Mouse (Mus musculus) retina, adult 2 months (tissue): ENCODE measurements at regions not wholly inside any gene's neighbourhood (a gene's known extent, or its start where the extent isn't known, plus 50 kb on each side); places are given as distances from the start of the nearest gene placed in this dataset.

Experiments used
- DNase-seq: peaks from one replicate; pipeline ENCODE4 v3.0.0-alpha.2; 2012; ENCODE audit warnings: low read depth, low spot score

- DNase-seq = no peak
Measured at GRCm38 (mm10) chr14:97170841-97171240, 651.9 kb upstream of the Klhl1 start.

- DNase-seq = no peak
Measured at GRCm38 (mm10) chr14:97165793-97166192, 646.9 kb upstream of the Klhl1 start.

GRCm38 (mm10) chr14:97148997-97149653 lies 630.2 kb upstream of the Klhl1 start:
- no peak for DNase-seq

GRCm38 (mm10) chr14:97115918-97116635 lies 597.2 kb upstream of the Klhl1 start:
- DNase-seq = no peak

- DNase-seq = no peak
Measured at GRCm38 (mm10) chr14:97101090-97101675, 582.3 kb upstream of the Klhl1 start.

GRCm38 (mm10) chr14:97093389-97093788 lies 574.5 kb upstream of the Klhl1 start:
- DNase-seq = no peak

- DNase-seq = no peak
Measured at GRCm38 (mm10) chr14:97088863-97089262, 570.0 kb upstream of the Klhl1 start.

GRCm38 (mm10) chr14:97087346-97087745 lies 568.4 kb upstream of the Klhl1 start:
- no peak for DNase-seq

- no peak for DNase-seq
Measured at GRCm38 (mm10) chr14:97086363-97087309, 567.7 kb upstream of the Klhl1 start.

GRCm38 (mm10) chr14:97074808-97075207 lies 555.9 kb upstream of the Klhl1 start:
- no peak for DNase-seq

GRCm38 (mm10) chr14:97068770-97069169 lies 549.9 kb upstream of the Klhl1 start:
- no peak for DNase-seq

- no peak for DNase-seq
Measured at GRCm38 (mm10) chr14:97068313-97068712, 549.4 kb upstream of the Klhl1 start.

GRCm38 (mm10) chr14:97045321-97045720 lies 526.4 kb upstream of the Klhl1 start:
- DNase-seq = no peak

GRCm38 (mm10) chr14:97039850-97040249 lies 520.9 kb upstream of the Klhl1 start:
- DNase-seq = no peak

- no peak for DNase-seq
Measured at GRCm38 (mm10) chr14:97028528-97028927, 509.6 kb upstream of the Klhl1 start.

- no peak for DNase-seq
Measured at GRCm38 (mm10) chr14:97006294-97006693, 487.4 kb upstream of the Klhl1 start.

GRCm38 (mm10) chr14:96995081-96995480 lies 476.2 kb upstream of the Klhl1 start:
- DNase-seq = no peak

- DNase-seq = no peak
Measured at GRCm38 (mm10) chr14:96990542-96991162, 471.8 kb upstream of the Klhl1 start.

GRCm38 (mm10) chr14:96963074-96963447 lies 444.2 kb upstream of the Klhl1 start:
- no peak for DNase-seq

GRCm38 (mm10) chr14:96962426-96963073 lies 443.6 kb upstream of the Klhl1 start:
- DNase-seq = peak; percentile 3

- DNase-seq = no peak
Measured at GRCm38 (mm10) chr14:96956115-96956514, 437.2 kb upstream of the Klhl1 start.
